19 mouse cellular contexts compared by ENCODE assay signal in genomic region chr11:19246390-19247114, GRCm38 (mm10).
"Had no signal": no experiment of that assay in that cellular context is flagged by ENCODE, and none has a peak within 500 bp of the region (broad histone marks: within the 10 kb centered on the region; RNA-seq: fewer than 3 reads in every experiment).

No protein-coding gene starts in this region.

- H3K27ac ChIP-seq: lung, embryonic 15.5 days; macrophage; midbrain, embryonic 12.5 days; neural tube, embryonic 13.5 days; neural tube, embryonic 15.5 days; stomach, embryonic 15.5 days; stomach, postnatal 0 days had no signal

- H3K9me3 ChIP-seq: lung, embryonic 15.5 days; midbrain, embryonic 12.5 days; neural tube, embryonic 13.5 days; neural tube, embryonic 15.5 days; stomach, embryonic 15.5 days had no signal

- H3K27me3 ChIP-seq: lung, embryonic 15.5 days; midbrain, embryonic 12.5 days; neural tube, embryonic 13.5 days; neural tube, embryonic 15.5 days; stomach, embryonic 15.5 days had no signal

- DNase-seq: liver, postnatal 0 days; lung, adult 2 months; lung, postnatal 14 days; lung, postnatal 36 days; midbrain, embryonic 14.5 days; right cerebral cortex, postnatal 14 days; thymus, adult 2 months; thymus, postnatal 25 days; thymus, postnatal 4 days had no signal

- H3K36me3 ChIP-seq: lung, embryonic 15.5 days; midbrain, embryonic 12.5 days; neural tube, embryonic 13.5 days; neural tube, embryonic 15.5 days; stomach, embryonic 15.5 days had no signal

- H3K9ac ChIP-seq: liver, postnatal 0 days; lung, embryonic 15.5 days; midbrain, embryonic 12.5 days; neural tube, embryonic 13.5 days; neural tube, embryonic 15.5 days; stomach, embryonic 15.5 days had no signal

- H3K4me1 ChIP-seq: lung, embryonic 15.5 days; midbrain, embryonic 12.5 days; neural tube, embryonic 13.5 days; neural tube, embryonic 15.5 days; stomach, embryonic 15.5 days had no signal

- ATAC-seq: liver, postnatal 0 days; lung, postnatal 0 days; midbrain, embryonic 16.5 days had no signal

- H3K4me2 ChIP-seq: lung, embryonic 15.5 days; midbrain, embryonic 12.5 days; neural tube, embryonic 13.5 days; neural tube, embryonic 15.5 days; stomach, embryonic 15.5 days had no signal

- H3K4me3 ChIP-seq: lung, embryonic 15.5 days; midbrain, embryonic 12.5 days; myocyte; neural tube, embryonic 13.5 days; neural tube, embryonic 15.5 days; stomach, embryonic 15.5 days had no signal
